Mouse (Mus musculus): ENCODE results near the gene Vmn1r211. TPM values are rescaled to one million over a fixed set of nuclear protein-coding genes. Genes with fewer than 3 reads are reported as not detected.
"Not testable (repeated sequence)": the region's sequence is repeated elsewhere in the genome, so short reads cannot be mapped to it uniquely, and the experiment has no call there.

The Vmn1r211 gene
- polyA plus RNA-seq, 1 experiment from 2014 or later = not detected

DNA sequence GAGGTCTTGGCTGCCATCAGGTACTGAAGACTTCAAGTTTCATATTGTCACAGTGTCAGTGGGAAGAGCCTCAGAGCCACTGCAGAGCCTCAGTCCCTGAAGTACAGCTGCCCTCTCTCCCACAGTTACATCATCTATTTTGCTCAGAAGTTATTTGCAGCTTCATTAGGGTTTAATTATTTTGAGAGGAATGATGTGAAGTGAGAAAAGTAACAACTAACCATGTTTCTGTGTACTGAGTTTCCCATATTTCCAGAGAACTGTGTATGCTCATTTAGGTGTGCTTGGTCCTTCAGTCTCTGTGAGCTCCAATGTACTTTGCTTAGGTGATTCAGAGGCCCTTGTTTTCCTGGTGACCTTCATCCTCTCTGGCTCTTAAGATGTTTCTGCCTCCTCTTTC, 47.8 kb downstream of the Vmn1r211 start, which contains the start of gene Vmn1r209:
Gene Vmn1r209 (minus strand): TSS at position 101 of the 400 bp plus-strand sequence.
- not testable (repeated sequence) for H3K4me1 ChIP-seq (ENCODE audit: control insufficient read depth, insufficient read depth, low read length); H3K27ac ChIP-seq (ENCODE audit: low read depth, low read length); ATAC-seq (ENCODE audit: low FRiP score, low TSS enrichment); H3K27me3 ChIP-seq (ENCODE audit: control insufficient read depth, insufficient read depth, low read length); H3K9me3 ChIP-seq (ENCODE audit: control insufficient read depth, low read length); H3K4me3 ChIP-seq (ENCODE audit: low read length); H3K9ac ChIP-seq (ENCODE audit: low read depth, low read length); H3K36me3 ChIP-seq (ENCODE audit: control insufficient read depth, insufficient read depth, low read length); H3K4me2 ChIP-seq (replicated peaks; ENCODE audit: low read depth, low read length)

Other genes starting within 250 kb of the Vmn1r211 start
- gene Vmn1r206, start 233.3 kb downstream of the Vmn1r211 start, polyA plus RNA-seq (2014; fragmentation: Nextera tagmentation; extraction: Ambion mirVana) = not detected in 2 replicates
- gene Vmn1r207-ps, start 127.9 kb downstream of the Vmn1r211 start, polyA plus RNA-seq (2014; fragmentation: Nextera tagmentation; extraction: Ambion mirVana) = not detected in 2 replicates
- gene Vmn1r208, start 80.2 kb downstream of the Vmn1r211 start, polyA plus RNA-seq (2014; fragmentation: Nextera tagmentation; extraction: Ambion mirVana) = not detected in 2 replicates
- not detected in 2 replicates for gene Vmn1r209, start 47.9 kb downstream of the Vmn1r211 start, polyA plus RNA-seq (2014; fragmentation: Nextera tagmentation; extraction: Ambion mirVana)
- not detected in 2 replicates for gene Vmn1r210, start 26.2 kb downstream of the Vmn1r211 start, polyA plus RNA-seq (2014; fragmentation: Nextera tagmentation; extraction: Ambion mirVana)
- not detected in 2 replicates for gene Vmn1r212, start 26.6 kb upstream of the Vmn1r211 start, polyA plus RNA-seq (2014; fragmentation: Nextera tagmentation; extraction: Ambion mirVana)
- not detected in 2 replicates for gene Vmn1r213, start 150.1 kb upstream of the Vmn1r211 start, polyA plus RNA-seq (2014; fragmentation: Nextera tagmentation; extraction: Ambion mirVana)
- gene Vmn1r214, start 172.9 kb upstream of the Vmn1r211 start, polyA plus RNA-seq (2014; fragmentation: Nextera tagmentation; extraction: Ambion mirVana) = not detected in 2 replicates
- gene Vmn1r215, start 210.5 kb upstream of the Vmn1r211 start, polyA plus RNA-seq (2014; fragmentation: Nextera tagmentation; extraction: Ambion mirVana) = not detected in 2 replicates

Data from kidney, embryonic 14.5 days (tissue).